Mouse (Mus musculus): Measurements from ENCODE around the gene Zdhhc8.
"Not testable (repeated sequence)": the region's sequence is repeated elsewhere in the genome, so short reads cannot be mapped to it uniquely, and the experiment has no call there.

The Zdhhc8 gene

DNA sequence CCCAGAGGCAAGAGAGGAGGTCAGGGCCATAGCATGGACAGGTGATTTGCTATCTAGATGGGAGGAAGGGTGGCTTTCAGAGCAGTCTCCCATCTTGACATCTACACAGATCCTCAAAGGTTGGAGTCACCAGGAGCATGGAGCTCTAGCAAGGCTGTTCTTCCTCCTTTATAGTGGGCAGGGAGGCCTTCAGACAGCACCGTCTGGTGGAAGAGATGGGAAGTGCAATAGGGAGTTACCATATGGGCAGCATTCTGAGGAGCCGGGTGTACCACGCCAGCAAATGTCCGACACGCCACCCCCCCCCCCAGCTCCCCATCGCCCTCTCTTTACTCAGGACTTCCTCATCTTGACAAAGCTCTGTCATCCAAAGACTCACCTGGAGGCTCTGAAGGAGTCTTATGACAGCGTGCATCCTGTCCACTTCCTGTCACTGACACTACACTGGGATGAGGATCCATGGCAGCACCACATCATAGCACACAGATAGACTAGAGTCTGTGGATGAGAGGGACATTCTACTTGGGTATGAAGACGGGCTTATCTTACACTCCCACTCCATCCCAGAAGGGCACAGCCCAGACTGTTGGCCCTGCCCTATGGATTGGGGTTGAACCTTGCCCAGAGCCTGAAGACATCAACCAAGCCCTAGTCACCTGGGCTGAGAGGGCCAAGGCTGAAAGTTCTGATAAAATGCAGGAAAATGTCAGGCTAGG lies 24.1 kb downstream of the Zdhhc8 start:
- in situ Hi-C loops (cut with MboI; ENCODE audit: low pct_unique_long_range_greater_than_20kb in 1 of 2, low sequenced_read_pairs in 2 of 2, unreplicated experiment in 1 of 2) = loop anchor here (5.0 to 10.0 kb wide), 5 partner anchors 34 to 296 kb away; partner anchors contain the start of genes Ess2 (in 1 of the 2) and Gsc2 (in 1 of the 2)

DNA sequence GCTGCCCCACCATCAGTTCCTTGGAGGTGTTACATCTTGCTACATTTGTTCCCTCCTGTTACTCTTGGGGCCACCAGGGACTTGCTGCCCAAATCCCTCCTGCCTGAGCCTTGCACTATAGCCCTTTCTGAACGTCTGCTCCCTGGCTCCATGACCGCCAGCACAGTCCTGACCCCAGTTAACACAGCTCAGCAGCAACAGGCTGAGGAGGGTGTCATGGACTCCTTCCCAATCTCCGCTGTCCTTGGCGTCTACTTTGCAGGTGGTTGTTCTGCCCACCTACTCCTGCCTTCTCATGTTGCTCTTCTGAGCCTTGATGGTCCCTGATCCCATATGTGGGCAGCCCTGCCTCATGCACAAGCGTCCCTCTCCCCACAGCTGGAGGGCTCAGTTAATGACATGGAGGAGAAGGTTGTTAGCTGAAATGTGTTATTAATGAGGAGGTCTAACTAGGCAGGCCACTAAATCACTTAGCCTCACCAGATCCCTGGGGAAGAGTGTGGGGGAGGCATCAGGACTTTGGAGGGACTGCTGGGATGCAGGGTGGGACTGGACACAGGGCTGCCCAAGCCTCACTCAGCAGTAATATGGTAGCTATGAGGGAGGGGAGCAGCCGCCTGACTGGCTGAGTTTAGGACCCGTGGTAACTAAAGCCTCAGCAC lies 31.4 kb downstream of the Zdhhc8 start:
- in situ Hi-C loops (cut with MboI; ENCODE audit: low pct_unique_long_range_greater_than_20kb in 1 of 2, low sequenced_read_pairs in 2 of 2, unreplicated experiment in 1 of 2) = no loop called here

DNA sequence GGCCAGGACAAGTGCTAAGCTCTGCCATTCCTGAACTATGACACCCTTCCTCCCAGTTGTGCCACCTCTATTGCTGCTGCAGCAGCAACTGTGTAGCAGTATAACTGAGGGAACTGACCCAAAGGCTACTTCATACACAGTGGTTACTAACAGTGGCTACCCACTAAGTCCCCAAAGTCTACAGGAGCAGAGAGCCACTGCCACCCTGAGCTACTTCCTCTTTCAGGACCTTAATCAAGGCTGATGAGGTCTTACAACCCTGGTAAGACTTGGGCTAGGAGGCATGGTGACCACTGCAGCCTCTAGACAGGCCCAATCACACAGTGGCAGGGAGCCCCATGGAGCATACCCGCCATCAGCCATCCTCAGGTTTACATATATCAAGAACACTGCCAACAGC lies 32.9 kb downstream of the Zdhhc8 start:
- in situ Hi-C loops (cut with MboI; ENCODE audit: low pct_unique_long_range_greater_than_20kb in 1 of 2, low sequenced_read_pairs in 2 of 2, unreplicated experiment in 1 of 2) = no loop called here

DNA sequence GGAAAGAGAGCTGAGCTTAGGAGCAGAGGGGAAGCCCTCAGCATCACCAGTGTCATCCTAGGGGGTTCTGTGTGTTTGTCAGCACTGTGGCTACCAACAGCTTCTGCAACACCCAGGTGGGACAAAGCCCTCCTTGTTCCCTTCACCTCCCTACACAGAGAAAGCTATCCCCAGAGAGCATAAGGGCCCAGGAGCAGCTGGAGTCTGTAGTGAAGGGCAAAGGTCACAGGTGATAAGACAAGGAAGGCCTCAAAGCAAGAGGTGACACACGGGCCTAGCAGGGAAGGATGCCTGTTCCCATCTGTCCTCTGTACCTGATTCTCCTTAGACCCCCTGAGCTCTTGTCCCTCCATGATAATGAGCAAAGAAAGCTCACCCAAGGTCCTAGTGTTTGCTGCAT lies 33.3 kb downstream of the Zdhhc8 start:
- in situ Hi-C loops (cut with MboI; ENCODE audit: low pct_unique_long_range_greater_than_20kb in 1 of 2, low sequenced_read_pairs in 2 of 2, unreplicated experiment in 1 of 2) = no loop called here

DNA sequence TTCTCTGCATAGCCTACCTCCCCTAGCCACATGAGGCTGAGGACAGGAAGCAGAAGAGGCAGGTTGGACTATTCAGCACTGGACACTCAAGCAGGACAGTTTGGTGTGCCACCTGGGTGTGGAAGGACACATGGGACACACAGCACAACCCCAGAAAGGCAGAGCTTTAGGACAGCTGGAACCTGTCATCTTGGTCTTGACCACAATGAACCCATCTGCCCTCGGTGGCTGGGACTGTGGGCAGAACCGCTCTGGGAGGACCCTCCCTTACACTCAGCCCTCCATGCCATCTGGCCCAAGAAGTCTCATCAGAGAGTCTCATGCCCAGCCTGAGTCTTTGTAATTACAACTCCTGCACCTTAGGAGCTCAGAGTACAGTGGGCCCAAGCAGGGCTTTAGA lies 34.9 kb downstream of the Zdhhc8 start:
- in situ Hi-C loops (cut with MboI; ENCODE audit: low pct_unique_long_range_greater_than_20kb in 1 of 2, low sequenced_read_pairs in 2 of 2, unreplicated experiment in 1 of 2) = no loop called here

DNA sequence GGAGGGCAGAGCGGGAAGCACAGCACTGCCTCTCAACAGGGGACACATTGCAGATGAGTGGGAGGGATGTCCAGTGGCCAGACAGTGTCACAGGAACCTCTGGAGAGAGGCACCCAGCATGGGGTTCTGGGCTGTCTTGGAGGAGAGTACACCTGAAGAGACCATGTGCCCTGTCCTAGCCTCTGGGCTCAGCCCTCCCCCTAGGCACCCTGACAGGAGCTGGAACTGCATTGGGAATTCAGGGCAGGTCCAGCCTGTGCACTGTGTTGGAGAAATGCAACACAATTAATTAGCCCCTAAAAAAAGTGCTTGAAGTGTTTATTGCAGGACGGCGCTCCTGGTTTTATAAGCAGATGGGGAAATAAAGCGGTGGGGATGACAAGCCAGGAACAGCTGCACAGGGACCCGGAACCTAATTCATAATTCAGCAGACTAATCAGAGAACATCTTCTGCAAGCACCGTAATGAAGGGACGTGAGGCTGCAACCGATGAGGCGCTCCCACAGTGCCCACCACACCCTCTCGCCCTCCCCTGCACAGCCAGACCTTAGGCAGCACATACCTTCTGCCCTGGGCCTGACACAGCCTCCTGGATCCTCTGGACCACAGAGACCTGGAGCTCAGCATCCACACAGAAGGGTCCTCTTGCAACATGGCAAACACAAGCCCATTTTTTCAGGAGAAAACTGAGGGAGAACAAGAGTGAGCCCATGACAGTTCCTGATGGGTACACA lies 36.4 kb downstream of the Zdhhc8 start:
- in situ Hi-C loops (cut with MboI; ENCODE audit: low pct_unique_long_range_greater_than_20kb in 1 of 2, low sequenced_read_pairs in 2 of 2, unreplicated experiment in 1 of 2) = no loop called here

DNA sequence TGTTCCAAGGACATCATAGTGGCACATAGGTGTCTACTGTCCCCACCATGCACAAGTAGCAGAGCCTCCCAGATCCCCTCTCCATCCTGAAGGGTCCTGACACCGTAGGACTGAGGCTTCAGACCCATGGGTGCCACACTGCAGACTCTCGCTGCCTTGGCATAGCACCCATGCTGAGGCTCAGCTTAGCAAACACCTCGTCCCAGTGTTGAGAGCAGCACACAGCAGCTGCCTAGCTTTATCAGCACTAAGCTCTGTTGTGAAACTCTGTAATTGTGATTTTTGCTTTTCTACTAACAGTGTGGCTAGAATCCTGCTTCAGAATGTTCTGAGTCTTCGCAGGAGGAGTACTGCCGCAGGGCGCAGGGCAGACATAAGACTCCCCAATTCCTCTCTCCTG lies 37.1 kb downstream of the Zdhhc8 start:
- in situ Hi-C loops (cut with MboI; ENCODE audit: low pct_unique_long_range_greater_than_20kb in 1 of 2, low sequenced_read_pairs in 2 of 2, unreplicated experiment in 1 of 2) = no loop called here

DNA sequence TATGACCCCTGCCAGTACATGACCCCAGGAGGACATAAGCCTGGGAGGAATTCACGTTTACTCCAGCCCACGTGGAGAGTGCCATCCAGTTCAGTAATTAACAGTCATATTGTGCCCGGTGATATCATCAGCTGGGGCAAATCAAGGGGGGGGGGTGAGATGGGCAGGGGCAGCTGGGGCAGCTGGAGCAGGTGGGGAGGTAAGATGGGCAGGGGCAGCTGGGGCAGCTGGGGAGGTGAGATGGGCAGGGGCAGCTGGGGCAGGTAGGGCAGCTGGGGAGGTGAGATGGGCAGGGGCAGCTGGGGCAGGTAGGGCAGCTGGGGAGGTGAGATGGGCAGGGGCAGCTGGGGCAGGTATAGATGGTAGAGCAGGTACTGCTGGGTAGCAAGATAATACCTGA lies 39.4 kb downstream of the Zdhhc8 start:
- in situ Hi-C loops (cut with MboI; ENCODE audit: low pct_unique_long_range_greater_than_20kb in 1 of 2, low sequenced_read_pairs in 2 of 2, unreplicated experiment in 1 of 2) = not testable (repeated sequence)

DNA sequence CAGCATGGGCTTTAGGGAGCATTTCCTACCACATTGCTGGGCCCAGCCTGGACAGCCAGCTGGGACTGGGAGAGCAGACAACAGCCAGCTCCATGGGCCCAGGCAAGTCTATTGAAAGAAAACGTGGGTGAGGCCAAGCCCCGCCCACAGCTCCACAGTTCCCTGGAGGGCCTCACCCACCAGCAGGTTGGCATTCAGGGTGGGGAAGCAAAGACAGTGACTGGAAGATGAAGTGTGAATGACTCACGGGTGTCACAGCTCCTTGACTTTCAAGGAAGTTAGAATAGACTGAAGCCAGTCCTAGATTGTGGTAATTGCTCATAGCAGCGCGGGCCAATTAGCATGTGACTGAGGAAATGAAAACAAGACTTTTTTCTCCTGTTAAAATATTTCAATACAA lies 39.9 kb downstream of the Zdhhc8 start:
- in situ Hi-C loops (cut with MboI; ENCODE audit: low pct_unique_long_range_greater_than_20kb in 1 of 2, low sequenced_read_pairs in 2 of 2, unreplicated experiment in 1 of 2) = no loop called here

DNA sequence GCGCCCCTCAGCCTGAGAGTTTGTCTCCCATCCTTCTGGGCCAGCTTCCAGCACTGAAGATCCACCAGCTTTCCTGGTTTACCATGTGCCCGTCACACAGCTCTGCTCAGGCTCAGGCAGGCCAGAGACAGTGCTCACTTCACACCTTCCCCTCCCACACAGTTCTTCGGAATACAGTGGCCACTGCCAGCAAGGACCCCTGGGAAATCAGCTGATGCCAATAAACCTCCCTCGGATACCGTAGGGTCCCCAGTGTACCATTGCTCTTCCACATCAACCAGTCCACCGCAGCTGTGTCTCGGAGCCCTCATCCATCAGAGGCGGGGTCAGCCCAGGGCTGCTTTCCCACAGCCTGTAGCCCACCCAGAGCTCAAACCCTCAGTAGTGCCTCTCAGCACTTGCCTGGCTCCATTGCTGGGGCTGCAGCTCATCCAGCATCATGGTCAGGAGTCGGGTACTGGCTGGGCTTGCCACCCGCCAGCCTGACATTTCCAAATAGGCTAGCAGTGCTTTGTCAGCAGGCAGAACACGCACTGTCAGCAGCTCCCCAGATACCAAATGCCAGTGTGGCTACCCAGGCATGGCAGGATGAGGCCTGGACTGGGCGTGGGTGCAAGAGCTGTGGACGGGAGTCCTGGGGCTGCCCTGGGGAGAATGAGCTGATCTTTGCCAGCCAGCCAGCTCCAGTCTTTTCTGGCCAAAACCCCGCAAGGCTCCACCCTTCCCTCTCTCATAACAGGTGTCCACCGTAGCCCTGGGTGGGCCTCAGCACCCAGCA lies 40.5 kb downstream of the Zdhhc8 start:
- in situ Hi-C loops (cut with MboI; ENCODE audit: low pct_unique_long_range_greater_than_20kb in 1 of 2, low sequenced_read_pairs in 2 of 2, unreplicated experiment in 1 of 2) = no loop called here

DNA sequence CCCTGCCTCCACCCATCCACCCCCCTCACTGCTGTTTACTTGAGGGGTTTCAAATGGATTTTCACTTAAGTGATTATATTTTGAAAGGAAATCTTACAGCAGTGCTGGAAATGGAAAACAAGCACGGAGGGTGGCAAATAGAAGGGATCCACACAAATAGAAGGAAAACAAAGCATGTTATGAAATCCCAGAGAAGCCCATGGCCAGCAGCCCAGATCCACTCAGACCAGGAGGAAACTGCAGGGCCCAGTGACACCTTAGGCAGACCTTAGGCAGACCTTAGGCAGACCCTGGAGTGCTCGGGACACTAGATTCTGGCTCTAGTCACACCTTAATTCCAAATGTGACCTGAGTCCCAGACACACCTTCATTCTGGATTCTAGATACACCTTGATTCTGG lies 43.9 kb downstream of the Zdhhc8 start:
- in situ Hi-C loops (cut with MboI; ENCODE audit: low pct_unique_long_range_greater_than_20kb in 1 of 2, low sequenced_read_pairs in 2 of 2, unreplicated experiment in 1 of 2) = no loop called here

DNA sequence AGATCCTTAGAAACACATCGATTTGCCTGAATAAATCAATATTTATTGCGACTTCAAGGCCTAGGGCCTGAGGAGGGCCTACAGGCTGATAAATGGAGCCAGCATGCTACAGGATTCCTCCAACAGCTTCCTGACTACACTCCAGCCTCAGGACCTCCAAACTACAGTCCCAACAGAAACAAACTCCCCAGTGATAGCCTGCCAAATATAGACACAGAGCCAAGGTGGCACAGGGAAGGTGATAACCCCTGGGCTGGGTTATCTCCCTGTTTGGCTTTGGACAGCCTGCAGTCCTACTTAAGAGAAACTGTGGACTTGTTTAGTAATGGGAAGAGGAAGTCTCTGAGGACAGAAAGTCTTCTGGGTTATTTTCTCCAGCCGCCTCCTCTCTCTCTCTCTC lies 47.7 kb downstream of the Zdhhc8 start:
- in situ Hi-C loops (cut with MboI; ENCODE audit: low pct_unique_long_range_greater_than_20kb in 1 of 2, low sequenced_read_pairs in 2 of 2, unreplicated experiment in 1 of 2) = no loop called here

DNA sequence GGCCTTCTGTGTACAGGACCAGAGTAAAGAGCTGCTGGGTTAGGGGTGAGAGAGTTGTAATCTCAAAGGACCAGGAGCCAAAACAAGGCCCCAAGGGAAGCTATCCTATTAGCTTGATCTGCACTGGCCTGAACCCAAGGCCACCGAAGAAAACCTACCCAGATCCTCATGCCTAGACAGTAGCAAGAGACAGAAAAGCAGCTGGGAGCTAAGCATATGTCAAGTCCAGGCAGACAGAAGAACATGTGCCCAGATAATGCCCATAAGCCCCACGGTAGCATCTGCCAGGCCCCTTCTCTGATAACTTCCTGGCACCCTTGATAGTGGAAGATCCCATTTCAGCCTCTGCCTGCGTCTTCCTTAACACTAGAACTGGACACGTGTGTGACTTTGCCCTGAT lies 48.1 kb downstream of the Zdhhc8 start:
- in situ Hi-C loops (cut with MboI; ENCODE audit: low pct_unique_long_range_greater_than_20kb in 1 of 2, low sequenced_read_pairs in 2 of 2, unreplicated experiment in 1 of 2) = no loop called here

DNA sequence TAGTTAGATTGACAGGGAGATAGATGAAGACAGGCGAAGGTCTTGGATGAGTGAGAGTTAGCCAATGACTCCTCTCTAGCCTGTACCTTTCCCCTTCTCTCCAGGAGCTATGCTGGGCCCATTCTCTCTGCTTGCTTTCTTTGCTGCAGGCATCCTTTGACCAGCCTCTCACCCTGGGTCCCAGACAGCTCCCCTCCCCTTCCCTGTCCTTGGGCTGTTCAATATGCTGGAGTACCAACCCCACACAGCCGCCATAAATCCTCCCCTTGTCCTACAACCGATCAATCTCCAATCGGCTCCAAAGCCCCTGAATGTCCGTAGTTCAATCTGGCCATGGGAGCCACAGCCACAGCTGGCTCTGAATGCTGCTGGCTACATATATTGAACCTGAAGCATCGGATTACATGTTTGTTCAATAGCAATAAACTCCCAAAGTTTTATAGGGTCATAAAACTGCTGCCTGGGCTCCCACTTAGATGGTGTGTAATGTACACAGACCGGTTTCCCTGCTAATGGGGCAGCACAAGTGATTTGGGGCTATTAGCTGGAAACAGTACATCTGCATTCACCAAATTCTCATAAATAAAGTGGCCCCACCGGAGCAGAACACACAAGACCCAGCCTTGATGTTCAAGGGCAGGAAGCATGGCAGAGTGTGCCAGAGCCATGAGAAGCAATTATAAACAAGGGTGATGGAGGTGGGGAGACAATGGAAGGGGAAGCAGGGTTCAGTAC lies 49.1 kb downstream of the Zdhhc8 start:
- in situ Hi-C loops (cut with MboI; ENCODE audit: low pct_unique_long_range_greater_than_20kb in 1 of 2, low sequenced_read_pairs in 2 of 2, unreplicated experiment in 1 of 2) = no loop called here

DNA sequence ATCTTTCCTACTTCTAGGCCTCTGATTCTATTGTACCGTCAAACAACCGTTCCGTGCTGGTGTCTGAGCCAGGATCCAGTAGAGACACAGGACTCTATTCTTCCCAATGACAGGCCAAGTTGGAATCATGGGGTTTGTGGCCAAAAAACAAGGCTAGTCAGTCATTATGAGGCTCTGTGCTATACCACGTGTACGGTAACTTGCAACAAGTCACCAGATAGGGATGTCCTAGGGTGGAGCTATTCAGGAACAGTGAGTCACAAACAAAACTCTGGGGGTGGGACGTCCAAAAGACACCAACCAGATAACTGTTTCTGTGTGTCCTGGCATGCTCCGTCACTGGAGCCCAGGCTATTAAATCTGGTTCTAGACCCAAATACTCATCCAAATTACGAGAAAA lies 52.2 kb downstream of the Zdhhc8 start:
- in situ Hi-C loops (cut with MboI; ENCODE audit: low pct_unique_long_range_greater_than_20kb in 1 of 2, low sequenced_read_pairs in 2 of 2, unreplicated experiment in 1 of 2) = no loop called here

DNA sequence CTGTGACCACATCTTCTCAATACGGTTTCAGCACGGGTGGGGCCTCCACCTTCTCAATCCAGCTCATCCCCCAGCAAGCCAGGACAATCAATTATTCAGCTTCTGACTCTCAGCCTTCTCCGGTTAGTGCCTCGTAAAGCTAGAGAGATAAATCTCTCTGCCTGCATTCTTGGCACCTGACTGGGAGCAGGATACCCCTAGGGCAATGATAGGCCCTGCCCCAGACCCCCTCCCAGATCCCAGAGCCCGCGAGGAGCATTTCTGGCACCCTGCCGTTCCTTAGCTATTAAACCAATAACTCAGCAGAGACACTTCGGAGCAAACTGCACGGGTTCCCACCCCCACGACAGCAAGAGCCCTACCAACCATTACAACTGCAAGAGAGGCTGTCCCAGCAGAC lies 53.5 kb downstream of the Zdhhc8 start:
- in situ Hi-C loops (cut with MboI; ENCODE audit: low pct_unique_long_range_greater_than_20kb in 1 of 2, low sequenced_read_pairs in 2 of 2, unreplicated experiment in 1 of 2) = no loop called here

DNA sequence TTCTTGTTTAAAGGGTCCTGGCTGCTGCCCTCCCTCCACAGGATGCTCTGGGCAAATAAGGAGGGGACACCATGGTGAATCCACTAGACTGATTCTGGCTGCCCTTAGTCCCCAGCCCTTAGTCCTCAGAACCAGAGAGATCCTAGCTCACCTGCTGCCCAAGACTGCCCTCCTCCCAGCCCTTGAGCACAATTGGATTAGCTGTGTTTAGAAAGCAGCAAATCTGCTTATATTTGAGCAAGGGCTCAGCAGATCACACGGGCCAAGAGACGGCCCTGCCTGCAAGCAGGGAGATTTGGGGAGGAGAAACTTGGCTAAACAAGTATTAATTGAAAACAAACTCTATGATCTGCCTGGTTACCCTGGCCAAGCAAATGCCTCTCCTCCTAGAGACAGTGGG lies 55.3 kb downstream of the Zdhhc8 start:
- in situ Hi-C loops (cut with MboI; ENCODE audit: low pct_unique_long_range_greater_than_20kb in 1 of 2, low sequenced_read_pairs in 2 of 2, unreplicated experiment in 1 of 2) = loop anchor here in 1 of 2 experiments (5.0 kb wide), 1 partner anchor 33 kb away; no protein-coding TSS in a partner anchor

DNA sequence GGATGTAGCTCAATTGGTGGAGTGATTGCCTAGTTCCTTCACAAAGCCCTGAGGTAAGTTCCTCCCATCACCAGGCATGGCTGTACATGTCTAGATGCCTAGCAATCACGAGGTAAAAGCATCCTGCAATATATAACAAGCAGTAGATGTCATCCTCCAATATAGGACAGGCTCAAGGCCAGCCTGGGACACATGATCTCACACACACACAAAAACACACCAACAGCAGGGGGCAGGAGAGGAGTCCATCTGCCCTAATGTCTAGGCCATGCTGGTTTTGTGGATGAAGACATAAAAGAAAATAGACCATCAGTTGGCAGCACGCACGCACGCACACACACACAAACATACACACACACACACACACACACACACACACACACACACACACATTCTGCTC lies 58.2 kb downstream of the Zdhhc8 start:
- in situ Hi-C loops (cut with MboI; ENCODE audit: low pct_unique_long_range_greater_than_20kb in 1 of 2, low sequenced_read_pairs in 2 of 2, unreplicated experiment in 1 of 2) = loop anchor here in 1 of 2 experiments (5.0 kb wide), 1 partner anchor 36 kb away; no protein-coding TSS in a partner anchor

All from mouse embryonic stem cell (cell line).